Mouse (Mus musculus): ENCODE results near the gene Sptbn1. TPM values are rescaled to one million over a fixed set of nuclear protein-coding genes. Genes with fewer than 3 reads are reported as not detected.

Gene Sptbn1
- polyA plus RNA-seq, 1 experiment from 2014 or later = 121 TPM

DNA sequence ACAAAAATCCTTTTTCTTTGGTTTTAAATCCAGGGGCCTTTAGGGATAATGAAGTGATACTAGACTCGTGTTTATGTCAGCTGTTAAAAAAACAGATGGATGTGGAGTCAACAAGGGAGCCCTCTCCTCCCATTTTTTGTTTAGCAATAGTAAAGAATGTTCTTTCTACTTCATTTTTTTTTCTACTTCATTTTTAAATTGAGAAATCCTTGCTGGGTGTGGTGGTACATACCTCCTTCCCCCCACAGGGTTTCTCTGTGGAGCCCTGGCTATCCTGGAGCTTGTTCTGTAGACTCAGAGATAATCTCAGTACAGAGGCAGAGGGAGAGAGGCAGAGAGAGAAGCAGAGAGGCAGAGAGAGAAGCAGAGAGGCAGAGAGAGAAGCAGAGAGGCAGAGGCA lies 133.9 kb downstream of the Sptbn1 start:
- Histone ChIP-seq H3K4me3 (replicated peaks) (no peak overlapping the region), H3K27ac (no peak overlapping the region), H3K27me3 (no peaks in the 10 kb centered on the region), H3K9ac (replicated peaks) (no peak overlapping the region), H3K9me3 (no peaks in the 10 kb centered on the region), H3K36me3 (peaks cover 89% of the 10 kb centered on the region), H3K4me2 (replicated peaks) (no peak overlapping the region), H3K4me1 (replicated peaks) (no peaks in the 10 kb centered on the region)
- ATAC-seq = no peak
- 78% methylated on average over 1 of the region's 1 CpGs for WGBS

GRCm38 (mm10) chr11:30132581-30132980 lies 135.4 kb downstream of the Sptbn1 start:
- H3K4me2 ChIP-seq (replicated peaks) = no peak overlapping the region
- no peaks in the 10 kb centered on the region for H3K4me1 ChIP-seq (replicated peaks)
- H3K27me3 ChIP-seq = no peaks in the 10 kb centered on the region
- no peak overlapping the region for H3K4me3 ChIP-seq (replicated peaks)
- H3K9ac ChIP-seq (replicated peaks) = no peak overlapping the region
- no peaks in the 10 kb centered on the region for H3K9me3 ChIP-seq
- no peak overlapping the region for H3K27ac ChIP-seq
- WGBS = 96% methylated on average over 6 of the region's 6 CpGs
- peaks cover 88% of the 10 kb centered on the region for H3K36me3 ChIP-seq
- peak; percentile 11; the same call in 1 of the 2 replicates for ATAC-seq

- no peaks in the 10 kb centered on the region for H3K4me1 ChIP-seq (replicated peaks)
- no peak overlapping the region for H3K27ac ChIP-seq
- no peak overlapping the region for H3K9ac ChIP-seq (replicated peaks)
- H3K27me3 ChIP-seq = no peaks in the 10 kb centered on the region
- peaks cover 83% of the 10 kb centered on the region for H3K36me3 ChIP-seq
- no peaks in the 10 kb centered on the region for H3K9me3 ChIP-seq
- ATAC-seq = no peak
- H3K4me3 ChIP-seq (replicated peaks) = no peak overlapping the region
- no peak overlapping the region for H3K4me2 ChIP-seq (replicated peaks)
- WGBS = 81% methylated on average over 4 of the region's 4 CpGs
These were observed 136.3 kb downstream of the Sptbn1 start for GRCm38 (mm10) chr11:30131640-30132039.

DNA sequence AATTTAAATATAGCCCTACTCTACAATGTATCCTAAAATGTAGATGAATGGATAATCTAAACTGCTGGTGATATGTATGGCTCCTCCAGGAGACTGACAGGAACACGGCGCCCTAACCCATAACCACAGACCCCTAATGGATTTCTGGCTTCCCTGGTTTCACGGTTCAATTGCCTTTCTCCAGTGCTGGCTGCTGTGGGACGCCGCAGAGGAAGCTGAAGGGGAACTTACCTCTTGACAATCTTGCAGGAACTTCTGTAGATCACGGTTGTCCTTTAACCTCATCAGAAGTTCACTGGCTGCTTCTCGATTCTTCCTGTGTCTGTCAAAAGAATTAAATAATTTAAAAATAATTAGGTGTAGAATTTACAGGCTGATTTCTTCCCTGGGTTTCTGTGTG lies 138.6 kb downstream of the Sptbn1 start:
- Histone ChIP-seq H3K36me3 (peaks cover 80% of the 10 kb centered on the region), H3K9me3 (no peaks in the 10 kb centered on the region), H3K4me2 (replicated peaks) (no peak overlapping the region), H3K27me3 (no peaks in the 10 kb centered on the region), H3K9ac (replicated peaks) (no peak overlapping the region), H3K27ac (no peak overlapping the region), H3K4me3 (replicated peaks) (no peak overlapping the region), H3K4me1 (replicated peaks) (no peaks in the 10 kb centered on the region)
- 96% methylated on average over 7 of the region's 7 CpGs for WGBS
- ATAC-seq = no peak

DNA sequence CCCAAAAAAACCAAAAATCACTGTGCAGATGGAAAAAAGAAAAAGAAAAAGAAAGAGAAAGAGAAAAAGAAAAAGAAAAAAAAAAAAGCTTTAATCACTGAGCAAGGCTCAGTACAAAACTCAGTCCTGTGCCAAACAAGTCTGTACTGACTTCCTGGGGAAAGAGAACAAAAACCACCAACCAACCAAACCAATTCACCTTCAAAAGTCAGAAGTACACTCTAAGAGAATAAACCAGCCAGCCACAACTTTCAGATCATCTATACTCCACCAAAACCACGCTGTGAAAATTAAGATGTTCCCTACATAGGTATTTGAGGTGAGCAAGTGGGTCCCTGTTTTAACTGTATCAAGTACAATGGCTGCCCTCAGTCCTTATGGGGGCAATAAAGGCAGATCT lies 141.1 kb downstream of the Sptbn1 start:
- 97% methylated on average over 1 of the region's 1 CpGs for WGBS
- Histone ChIP-seq H3K27ac (no peak overlapping the region), H3K4me2 (replicated peaks) (no peak overlapping the region), H3K9me3 (no peaks in the 10 kb centered on the region), H3K27me3 (no peaks in the 10 kb centered on the region), H3K4me3 (replicated peaks) (no peak overlapping the region), H3K9ac (replicated peaks) (no peak overlapping the region), H3K4me1 (replicated peaks) (no peaks in the 10 kb centered on the region), H3K36me3 (peaks cover 79% of the 10 kb centered on the region)
- no peak for ATAC-seq

GRCm38 (mm10) chr11:30118038-30118437 lies 149.9 kb downstream of the Sptbn1 start:
- Histone ChIP-seq H3K27ac (no peak overlapping the region), H3K36me3 (peaks cover 95% of the 10 kb centered on the region), H3K4me3 (replicated peaks) (no peak overlapping the region), H3K4me2 (replicated peaks) (no peak overlapping the region), H3K4me1 (replicated peaks) (no peaks in the 10 kb centered on the region), H3K27me3 (no peaks in the 10 kb centered on the region), H3K9me3 (no peaks in the 10 kb centered on the region), H3K9ac (replicated peaks) (no peak overlapping the region)
- no peak for ATAC-seq
- 97% methylated on average over 4 of the region's 4 CpGs for WGBS

GRCm38 (mm10) chr11:30113631-30114030 lies 154.3 kb downstream of the Sptbn1 start:
- no peak for ATAC-seq
- no peak overlapping the region for H3K4me3 ChIP-seq (replicated peaks)
- peaks cover 90% of the 10 kb centered on the region for H3K36me3 ChIP-seq
- H3K4me2 ChIP-seq (replicated peaks) = no peak overlapping the region
- H3K4me1 ChIP-seq (replicated peaks) = no peaks in the 10 kb centered on the region
- H3K27ac ChIP-seq = no peak overlapping the region
- no peak overlapping the region for H3K9ac ChIP-seq (replicated peaks)
- H3K27me3 ChIP-seq = no peaks in the 10 kb centered on the region
- H3K9me3 ChIP-seq = no peaks in the 10 kb centered on the region
- WGBS = 92% methylated on average over 2 of the region's 2 CpGs

GRCm38 (mm10) chr11:30110634-30111033 lies 157.3 kb downstream of the Sptbn1 start:
- Histone ChIP-seq H3K9me3 (no peaks in the 10 kb centered on the region), H3K4me1 (replicated peaks) (no peaks in the 10 kb centered on the region), H3K27me3 (no peaks in the 10 kb centered on the region), H3K4me3 (replicated peaks) (no peak overlapping the region), H3K9ac (replicated peaks) (no peak overlapping the region), H3K36me3 (peaks cover 82% of the 10 kb centered on the region), H3K27ac (no peak overlapping the region), H3K4me2 (replicated peaks) (no peak overlapping the region)
- ATAC-seq = 0 out of 2 replicates have a peak, but pooled peaks have one; percentile 17
- WGBS = 95% methylated on average over 7 of the region's 7 CpGs

DNA sequence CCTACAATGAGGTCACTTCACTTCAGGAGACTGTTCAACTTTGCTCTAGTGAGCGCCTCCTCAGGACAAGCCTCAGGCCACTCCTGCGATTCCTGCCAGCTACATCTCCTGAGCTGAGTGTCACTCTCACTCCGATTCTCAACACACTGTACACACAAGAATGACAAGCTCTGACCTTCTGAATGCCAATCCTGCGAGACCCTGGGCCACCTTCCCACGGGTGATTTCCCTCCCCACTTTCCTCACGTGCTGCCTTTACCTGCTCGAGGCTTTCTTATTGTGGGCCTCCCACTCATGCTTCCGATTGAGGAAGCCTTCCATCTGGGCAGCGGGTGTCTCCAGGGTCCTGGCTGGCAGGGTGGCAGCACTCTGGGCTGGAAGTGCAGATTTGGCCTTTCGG lies 163.8 kb downstream of the Sptbn1 start:
- Histone ChIP-seq H3K27ac (no peak overlapping the region), H3K9me3 (no peaks in the 10 kb centered on the region), H3K9ac (replicated peaks) (no peak overlapping the region), H3K4me2 (replicated peaks) (no peak overlapping the region), H3K36me3 (peaks cover 86% of the 10 kb centered on the region), H3K4me1 (replicated peaks) (no peaks in the 10 kb centered on the region), H3K27me3 (no peaks in the 10 kb centered on the region), H3K4me3 (replicated peaks) (no peak overlapping the region)
- 97% methylated on average over 10 of the region's 10 CpGs for WGBS
- ATAC-seq = no peak

DNA sequence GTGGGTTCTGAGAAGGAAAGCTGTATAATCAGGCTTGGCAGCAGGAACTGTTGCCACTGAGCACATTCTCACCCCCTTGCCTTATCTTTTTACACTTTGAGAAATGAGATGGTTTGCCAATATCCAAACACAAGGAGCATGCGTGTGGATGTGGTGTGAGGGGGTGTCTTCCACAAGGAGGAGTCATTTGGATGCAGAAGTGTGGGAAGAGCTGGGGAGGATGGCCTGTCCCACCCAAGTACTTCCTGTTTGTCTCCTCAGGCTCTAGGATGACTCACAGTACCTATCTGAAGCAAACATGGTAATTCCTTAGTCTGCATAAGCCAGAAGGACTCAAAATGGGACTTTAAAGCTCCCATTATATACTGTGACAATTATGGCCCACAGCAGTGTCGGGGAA lies 165.4 kb downstream of the Sptbn1 start:
- no peak overlapping the region for H3K4me2 ChIP-seq (replicated peaks)
- no peak overlapping the region for H3K9ac ChIP-seq (replicated peaks)
- H3K36me3 ChIP-seq = peaks cover 89% of the 10 kb centered on the region
- ATAC-seq = no peak
- no peaks in the 10 kb centered on the region for H3K4me1 ChIP-seq (replicated peaks)
- 92% methylated on average over 2 of the region's 2 CpGs for WGBS
- H3K4me3 ChIP-seq (replicated peaks) = no peak overlapping the region
- H3K9me3 ChIP-seq = no peaks in the 10 kb centered on the region
- no peak overlapping the region for H3K27ac ChIP-seq
- no peaks in the 10 kb centered on the region for H3K27me3 ChIP-seq

GRCm38 (mm10) chr11:30101796-30102195 lies 166.2 kb downstream of the Sptbn1 start:
- Histone ChIP-seq H3K27me3 (no peaks in the 10 kb centered on the region), H3K9ac (replicated peaks) (no peak overlapping the region), H3K36me3 (peaks cover 92% of the 10 kb centered on the region), H3K4me1 (replicated peaks) (no peaks in the 10 kb centered on the region), H3K4me3 (replicated peaks) (no peak overlapping the region), H3K4me2 (replicated peaks) (no peak overlapping the region), H3K9me3 (no peaks in the 10 kb centered on the region), H3K27ac (no peak overlapping the region)
- ATAC-seq = no peak
- 100% methylated on average over 1 of the region's 1 CpGs for WGBS

GRCm38 (mm10) chr11:30101162-30101561 lies 166.8 kb downstream of the Sptbn1 start:
- ATAC-seq = no peak
- no peaks in the 10 kb centered on the region for H3K27me3 ChIP-seq

DNA sequence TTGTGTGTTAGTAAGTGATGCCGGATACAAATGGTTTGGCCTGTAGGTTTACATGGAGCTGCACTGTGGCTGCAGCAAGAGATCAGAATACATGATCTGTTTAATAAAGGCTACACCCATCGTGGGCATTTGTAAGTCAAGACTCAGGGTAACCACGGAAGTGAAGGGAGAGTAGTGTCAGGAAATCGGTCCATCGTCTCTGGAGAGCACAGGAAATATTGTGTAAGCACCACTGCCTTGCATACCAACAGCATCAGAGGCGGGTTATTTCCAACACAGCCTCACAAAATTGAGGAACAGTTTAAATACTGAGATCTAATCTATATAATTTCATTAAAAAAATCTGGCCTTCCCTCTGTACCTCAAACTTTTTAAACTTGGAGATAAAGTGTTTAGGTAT lies 168.1 kb downstream of the Sptbn1 start:
- H3K4me3 ChIP-seq (replicated peaks) = no peak overlapping the region
- H3K4me1 ChIP-seq (replicated peaks) = no peaks in the 10 kb centered on the region
- no peak overlapping the region for H3K4me2 ChIP-seq (replicated peaks)
- no peak for ATAC-seq
- no peak overlapping the region for H3K27ac ChIP-seq
- 94% methylated on average over 6 of the region's 6 CpGs for WGBS
- H3K9ac ChIP-seq (replicated peaks) = no peak overlapping the region
- H3K27me3 ChIP-seq = no peaks in the 10 kb centered on the region
- H3K9me3 ChIP-seq = no peaks in the 10 kb centered on the region
- peaks cover 81% of the 10 kb centered on the region for H3K36me3 ChIP-seq

More at GRCm38 (mm10) chr11:30101162-30101561, 166.8 kb downstream of the Sptbn1 start:
- no peak overlapping the region for H3K9ac ChIP-seq (replicated peaks)
- no peak overlapping the region for H3K4me2 ChIP-seq (replicated peaks)
- no peaks in the 10 kb centered on the region for H3K9me3 ChIP-seq
- H3K4me1 ChIP-seq (replicated peaks) = no peaks in the 10 kb centered on the region
- no peak overlapping the region for H3K4me3 ChIP-seq (replicated peaks)
- WGBS = 99% methylated on average over 2 of the region's 2 CpGs
- H3K27ac ChIP-seq = no peak overlapping the region
- H3K36me3 ChIP-seq = peaks cover 91% of the 10 kb centered on the region

Measured in midbrain, embryonic 13.5 days (tissue).